Mouse (Mus musculus) cerebellum, postnatal 25 days (tissue): ENCODE measurements around the gene Nsrp1.
"Not testable (repeated sequence)": the region's sequence is repeated elsewhere in the genome, so short reads cannot be mapped to it uniquely, and the experiment has no call there.

ENCODE experiments used
- DNase-seq, 2 experiments: peaks; one replicate each; pipeline ENCODE4 v3.0.0; 2021; ENCODE audit warnings: mixed read lengths in 2 of 2

The Nsrp1 gene

GRCm38 (mm10) chr11:77078273-77079134, at the start of gene Nsrp1:
TSS of gene Nsrp1 (minus strand) at chr11:77078435.
- DNase-seq: peak; percentile 92 to 95

DNA sequence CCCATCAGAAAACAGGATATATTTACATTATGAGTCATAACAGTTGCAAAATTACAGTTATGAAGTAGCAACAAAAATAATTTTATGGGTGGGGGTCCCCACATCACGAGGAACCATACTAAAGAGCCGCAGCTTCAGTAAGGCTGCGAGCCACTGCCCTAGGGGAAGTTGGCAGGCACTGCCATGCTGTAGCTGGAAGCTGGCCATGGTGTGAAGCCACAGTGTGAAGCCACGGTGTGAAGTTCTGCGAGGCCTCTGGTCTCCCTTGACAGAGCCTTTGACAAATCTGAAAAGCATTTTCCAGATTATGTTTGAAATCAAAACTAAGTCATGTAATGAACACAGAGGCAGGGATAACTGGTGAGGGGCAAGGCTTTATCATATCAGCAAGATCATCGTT, 32.9 kb upstream of the Nsrp1 start:
- DNase-seq: peak in 1 of 2 experiments; percentile 27

DNA sequence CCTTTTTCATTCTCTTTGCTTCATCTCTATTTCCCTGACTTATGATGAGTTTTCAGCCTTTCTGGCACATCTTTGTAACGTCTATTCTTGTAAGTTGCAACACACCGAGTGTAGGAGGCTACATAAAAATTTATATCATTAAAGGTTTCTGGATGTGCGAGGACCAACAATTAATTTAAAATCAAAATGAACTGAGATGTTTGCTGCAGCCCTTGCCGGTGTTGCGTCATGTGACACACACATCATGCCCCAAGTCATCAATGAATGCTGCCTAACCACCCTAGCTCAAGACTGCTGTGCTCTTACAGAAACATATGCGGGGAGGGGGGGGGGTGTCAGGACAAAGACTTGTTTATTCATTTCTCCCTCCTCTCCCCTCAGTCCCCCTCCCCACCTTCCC, 30.2 kb upstream of the Nsrp1 start:
- DNase-seq: no peak

DNA sequence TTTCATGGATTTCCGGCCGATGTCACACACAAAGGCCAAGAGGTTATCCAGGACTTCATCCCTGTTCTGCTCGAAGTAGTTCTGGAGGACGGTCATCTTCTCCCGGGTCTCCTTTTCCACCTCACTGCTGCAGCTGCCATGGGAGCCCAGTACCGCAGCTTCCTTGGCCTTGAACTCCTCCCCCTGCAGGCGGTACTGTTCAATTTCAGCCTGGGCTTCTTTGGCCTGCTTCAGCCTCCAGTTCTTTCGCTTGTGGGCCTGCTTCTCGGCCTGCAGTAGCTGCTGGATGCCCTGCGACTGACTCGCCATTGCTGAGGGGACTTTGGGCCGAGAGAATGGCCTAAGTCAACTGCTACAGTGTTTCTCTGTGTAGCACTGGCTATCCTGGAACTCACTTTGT, 29.6 kb upstream of the Nsrp1 start:
- not testable (repeated sequence) for DNase-seq

DNA sequence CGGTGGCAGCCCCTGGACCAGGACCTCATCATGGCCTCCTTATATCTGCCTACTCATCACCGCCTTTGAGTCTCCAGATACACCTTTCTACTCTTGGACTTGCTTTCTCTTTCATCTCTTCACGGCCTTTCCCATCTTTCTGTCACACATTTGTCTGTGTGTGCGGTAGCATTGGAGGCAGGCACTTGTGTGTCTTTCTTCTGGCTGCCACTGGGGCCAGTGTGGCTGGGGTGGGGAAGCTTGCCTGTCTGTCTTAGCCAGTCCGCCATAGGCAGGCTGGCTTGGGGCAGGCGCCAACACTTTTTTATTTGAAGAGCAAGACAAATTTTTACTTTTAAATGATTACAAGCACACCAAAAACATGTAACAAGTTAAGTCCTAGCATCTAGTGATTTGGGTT, 28.7 kb upstream of the Nsrp1 start:
- DNase-seq: no peak

- peak; percentile 83 to 89 for DNase-seq
These were observed 22.1 kb upstream of the Nsrp1 start for GRCm38 (mm10) chr11:77100137-77100937.

DNA sequence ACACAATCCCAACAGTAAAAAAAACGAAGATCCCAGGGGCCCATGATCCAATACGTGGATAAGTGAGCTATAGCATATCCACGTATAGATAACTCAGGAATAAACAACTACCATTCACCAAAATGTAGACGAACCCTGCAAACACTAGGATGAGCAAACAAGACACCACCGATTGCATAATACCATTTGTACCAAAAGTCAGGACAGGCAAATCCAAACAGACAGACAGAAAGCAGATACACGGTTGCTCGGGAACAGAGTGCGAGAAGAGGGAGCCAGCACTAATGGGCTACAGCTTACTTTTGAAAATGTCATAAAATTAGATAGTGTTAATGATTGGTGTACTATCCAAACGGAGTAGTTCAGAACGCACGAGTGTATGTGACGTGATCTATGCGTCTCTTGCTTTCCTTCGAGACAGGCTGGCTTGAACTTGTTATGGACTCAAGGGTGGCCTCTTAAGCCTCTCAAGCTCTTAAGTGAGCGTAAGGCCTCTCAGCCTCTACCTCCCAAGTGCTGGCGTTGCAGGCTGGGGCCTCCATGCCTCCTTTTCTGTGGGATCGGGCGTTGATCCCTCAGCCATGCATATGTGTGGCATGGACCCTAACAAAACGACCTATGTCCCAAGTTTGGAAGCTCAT, 20.2 kb upstream of the Nsrp1 start:
- DNase-seq: no peak

DNA sequence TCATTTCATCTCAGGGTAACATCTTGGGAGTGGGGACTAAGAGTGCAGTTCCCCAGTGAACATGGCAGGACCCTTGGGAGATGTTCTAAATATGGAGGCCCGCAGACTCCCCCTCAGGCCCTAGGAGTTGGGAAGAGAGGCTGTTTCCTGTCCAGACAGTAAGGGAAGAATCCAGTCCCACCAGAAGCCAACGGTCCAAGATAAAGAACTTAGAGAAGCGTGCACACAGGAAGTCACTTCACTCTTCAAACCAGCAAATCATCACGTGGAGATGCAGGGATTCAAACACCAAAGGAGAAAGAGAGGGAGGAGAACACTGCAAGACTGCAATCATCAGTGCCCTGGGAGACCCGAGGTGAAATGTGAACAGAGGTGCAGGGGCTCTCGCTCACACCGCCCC, 18.8 kb upstream of the Nsrp1 start:
- no peak for DNase-seq

GRCm38 (mm10) chr11:77096581-77096980, 18.3 kb upstream of the Nsrp1 start:
- no peak for DNase-seq

GRCm38 (mm10) chr11:77095206-77095605, 17.0 kb upstream of the Nsrp1 start:
- no peak for DNase-seq

DNA sequence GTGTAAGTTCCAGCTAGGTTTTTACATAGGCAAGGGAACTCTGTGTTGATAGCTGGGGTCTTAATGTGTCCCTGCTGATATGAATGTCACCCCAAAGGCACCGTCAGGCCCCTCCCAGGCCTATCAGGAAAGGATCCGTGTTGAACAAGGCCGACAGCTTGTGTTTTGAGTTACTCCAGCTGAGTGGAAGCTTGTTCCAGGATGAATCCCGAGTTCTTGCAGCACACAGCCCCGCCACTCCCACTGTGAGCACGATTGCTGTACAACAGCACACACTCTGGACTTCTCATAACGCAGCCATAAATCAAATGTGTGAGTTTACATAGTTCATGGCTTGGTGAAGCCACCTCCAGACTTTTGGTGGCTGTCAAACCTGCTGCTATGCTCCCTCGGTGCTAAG, 15.9 kb upstream of the Nsrp1 start:
- DNase-seq: no peak

GRCm38 (mm10) chr11:77093208-77093607, 15.0 kb upstream of the Nsrp1 start:
- peak; percentile 42 to 70 for DNase-seq

DNA sequence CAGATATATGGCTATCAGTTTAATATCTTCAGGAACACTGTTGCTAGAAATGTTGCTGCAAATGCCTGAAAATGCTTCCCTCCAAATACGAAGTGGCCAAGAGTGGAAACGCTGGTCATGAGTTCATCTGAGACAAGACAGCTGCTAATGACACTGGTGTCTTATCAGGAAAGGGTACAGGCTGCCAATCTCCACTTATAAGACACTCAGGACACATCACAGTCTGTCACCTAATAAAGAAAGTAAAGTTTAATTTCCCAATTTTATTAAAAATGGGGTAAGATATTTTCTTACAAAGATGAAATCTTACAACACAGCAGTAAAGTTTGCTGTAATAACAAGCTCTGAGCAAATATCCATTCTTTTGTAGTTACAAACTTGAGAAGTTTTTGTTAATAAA, 10.9 kb upstream of the Nsrp1 start:
- no peak for DNase-seq

GRCm38 (mm10) chr11:77087004-77087403, 8.8 kb upstream of the Nsrp1 start:
- no peak for DNase-seq

DNA sequence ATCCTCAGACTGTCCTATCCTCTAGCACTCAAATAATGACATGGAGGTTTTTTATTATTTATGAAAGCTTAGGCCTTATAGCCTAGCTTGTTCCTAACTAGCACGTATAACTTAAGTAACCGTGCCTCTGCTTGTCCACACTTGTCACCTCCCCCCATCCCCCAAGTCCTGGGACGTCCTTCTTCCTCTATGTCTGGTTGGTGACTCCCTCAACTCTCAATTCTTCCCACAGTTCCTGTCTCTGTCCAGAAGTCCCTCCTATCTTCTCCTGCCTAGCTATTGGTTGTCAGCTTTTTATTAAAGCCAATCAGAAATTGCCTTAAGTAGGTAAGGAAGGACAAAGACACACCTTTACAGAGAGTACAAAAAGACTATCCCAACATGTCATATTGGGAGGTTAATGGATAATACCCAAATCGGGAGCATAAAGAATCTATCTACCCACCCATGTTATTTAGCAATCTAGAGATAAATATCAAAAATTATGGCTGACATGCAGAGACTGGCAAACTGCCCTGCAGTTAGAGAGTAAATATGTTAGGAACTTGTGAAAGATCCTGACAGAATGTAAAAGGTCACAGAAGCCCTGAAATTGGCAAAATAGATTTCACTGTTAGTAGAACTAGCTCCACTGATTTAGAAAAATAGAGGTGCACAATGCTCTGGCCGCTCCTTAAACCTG, 5.9 kb upstream of the Nsrp1 start:
- no peak for DNase-seq

DNA sequence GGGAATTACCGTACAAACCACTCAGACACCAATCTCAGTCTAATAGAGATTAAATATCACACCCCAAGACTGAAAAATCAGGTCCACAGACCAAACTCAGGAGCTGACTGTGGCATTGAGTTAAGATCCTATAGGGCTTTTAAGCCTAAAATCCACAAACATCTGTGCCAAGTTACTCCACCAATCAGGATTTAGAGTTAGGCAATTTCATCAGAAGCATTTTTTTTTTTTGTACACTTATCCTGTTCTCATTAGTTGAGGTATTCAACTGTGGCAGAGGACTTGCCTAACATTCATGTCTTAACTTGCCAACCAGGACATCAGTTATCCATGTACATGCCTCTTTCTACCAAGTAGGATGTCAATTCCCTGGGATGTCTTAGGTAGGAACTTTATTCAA, 1.1 kb upstream of the Nsrp1 start:
- DNase-seq: no peak

DNA sequence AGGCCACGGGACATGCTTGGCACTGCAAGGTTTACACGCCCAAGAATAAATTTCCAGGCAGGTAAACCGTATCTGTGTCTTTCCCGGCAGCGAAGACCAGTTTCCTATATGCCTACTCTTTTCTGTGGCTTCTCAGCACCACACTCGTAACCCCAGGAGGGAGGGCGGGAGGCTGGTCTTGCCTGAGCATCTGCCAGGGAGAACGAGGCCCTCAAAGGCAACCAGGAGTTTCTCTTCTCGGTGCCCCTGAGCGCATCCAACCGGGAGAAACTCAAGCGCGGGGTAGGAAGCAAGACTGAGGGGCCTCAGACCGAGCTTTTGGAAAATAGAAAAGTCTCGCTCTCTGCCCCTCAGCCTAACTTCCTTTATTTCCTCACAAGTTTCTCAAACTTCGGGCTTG, 443 bp downstream of the Nsrp1 start:
- peak in 1 of 2 experiments; percentile 39 for DNase-seq

GRCm38 (mm10) chr11:77077331-77077730, 904 bp downstream of the Nsrp1 start:
- DNase-seq: not testable (repeated sequence)

- peak in 1 of 2 experiments; percentile 43 for DNase-seq
These were observed 7.5 kb downstream of the Nsrp1 start for GRCm38 (mm10) chr11:77070721-77071120.

DNA sequence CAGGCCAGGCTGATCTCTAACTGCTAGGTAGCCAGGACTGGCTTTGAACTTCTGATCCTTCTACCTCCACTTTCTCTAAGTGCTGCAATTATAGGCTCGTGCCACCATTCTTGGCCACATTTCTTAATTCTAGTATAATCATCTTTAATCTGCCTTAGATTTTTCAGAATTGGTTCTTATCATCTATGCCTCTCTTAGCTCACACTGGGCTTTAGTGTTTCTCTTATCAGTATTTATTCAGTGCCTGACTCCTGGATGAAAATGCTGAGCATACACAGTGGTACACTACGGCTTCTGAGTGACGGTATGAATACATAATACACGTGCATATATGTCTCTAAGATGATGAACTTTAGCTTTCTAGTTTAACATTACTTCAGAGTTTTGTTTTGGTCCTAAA, 9.4 kb downstream of the Nsrp1 start:
- DNase-seq: no peak

DNA sequence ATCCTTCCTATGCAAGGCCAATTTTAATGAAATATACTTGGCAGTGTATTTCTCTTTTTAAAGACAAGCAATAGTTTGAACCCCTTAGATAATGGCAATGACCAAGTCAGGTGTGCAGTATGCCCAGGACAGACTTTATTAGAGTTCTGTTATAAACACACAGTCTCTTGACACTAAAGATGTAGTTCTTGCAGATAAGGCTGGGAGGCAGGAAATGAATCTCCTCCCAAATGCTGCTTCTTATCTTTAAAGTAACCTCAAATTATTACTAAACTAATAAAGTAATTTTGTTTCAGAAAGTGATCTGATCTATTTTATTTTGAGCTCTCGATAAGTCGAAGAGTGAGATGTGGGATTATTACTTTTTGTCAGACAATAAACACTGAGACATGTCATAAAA, 14.8 kb downstream of the Nsrp1 start:
- DNase-seq: no peak

DNA sequence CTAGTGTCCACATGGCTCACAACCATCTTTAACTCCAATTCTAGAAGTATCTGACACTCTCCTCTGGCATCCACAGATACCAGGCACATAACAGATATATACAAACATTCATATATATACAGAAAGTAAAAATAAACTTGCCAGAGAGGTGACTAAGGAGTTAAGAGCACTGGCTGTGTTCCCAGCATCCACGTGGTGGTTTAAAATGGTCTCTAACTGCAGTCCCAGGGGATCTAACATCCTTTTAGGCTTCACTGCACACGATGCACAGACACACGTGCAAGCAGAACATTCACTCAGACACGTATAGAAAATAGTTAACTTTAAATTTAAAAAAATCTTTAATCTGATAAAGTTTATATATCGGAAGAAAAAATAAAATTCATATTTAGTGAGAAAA, 16.3 kb downstream of the Nsrp1 start:
- DNase-seq: no peak

DNA sequence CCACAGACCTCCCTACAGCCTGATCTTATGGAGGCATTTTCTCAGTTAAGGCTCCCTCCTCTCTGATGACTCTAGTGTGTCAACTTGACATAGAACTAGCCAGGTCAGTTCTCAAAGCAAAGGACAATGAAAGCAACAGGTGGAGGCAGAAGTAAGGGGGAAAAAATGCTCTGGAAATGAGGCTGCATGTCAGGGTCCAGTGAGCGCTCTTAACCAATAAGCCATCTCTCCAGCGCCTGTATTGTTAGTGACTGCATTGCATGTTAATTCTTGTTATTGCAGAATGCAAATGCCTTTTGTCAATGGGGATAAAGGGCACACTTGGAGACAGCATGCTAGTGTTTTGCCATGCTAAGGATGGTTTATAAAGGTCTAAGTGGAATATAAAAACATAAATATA, 35.4 kb downstream of the Nsrp1 start:
- DNase-seq: no peak
